Mouse (Mus musculus): ENCODE results near the gene Ccdc70.
"Not testable (repeated sequence)": the region's sequence is repeated elsewhere in the genome, so short reads cannot be mapped to it uniquely, and the experiment has no call there.

The Ccdc70 gene

DNA sequence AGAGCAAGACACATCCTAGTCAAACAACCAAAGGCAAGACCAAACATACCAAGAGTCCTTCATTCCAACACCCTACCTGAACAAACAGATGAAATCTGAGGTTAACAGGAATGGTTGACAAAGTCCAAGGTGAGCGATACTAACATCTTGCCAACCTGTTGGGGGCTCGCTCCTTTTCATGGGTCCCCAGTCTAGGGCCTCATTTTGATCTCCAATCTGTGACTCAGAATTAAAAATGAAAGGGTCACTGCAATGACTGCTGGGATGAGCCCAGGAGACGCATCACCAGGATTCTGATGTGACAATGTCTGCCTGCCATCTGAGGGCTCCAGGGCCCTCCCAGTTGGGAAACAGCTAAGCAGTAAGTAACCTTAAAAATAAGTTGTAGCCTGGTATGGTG, at the start of gene Ccdc70:
Gene Ccdc70 (plus strand): TSS at position 301 of the 400 bp plus-strand sequence.
- no peak for DNase-seq

- not testable (repeated sequence) for DNase-seq
These were observed 38.8 kb upstream of the Ccdc70 start for GRCm38 (mm10) chr8:21930754-21931153.

DNA sequence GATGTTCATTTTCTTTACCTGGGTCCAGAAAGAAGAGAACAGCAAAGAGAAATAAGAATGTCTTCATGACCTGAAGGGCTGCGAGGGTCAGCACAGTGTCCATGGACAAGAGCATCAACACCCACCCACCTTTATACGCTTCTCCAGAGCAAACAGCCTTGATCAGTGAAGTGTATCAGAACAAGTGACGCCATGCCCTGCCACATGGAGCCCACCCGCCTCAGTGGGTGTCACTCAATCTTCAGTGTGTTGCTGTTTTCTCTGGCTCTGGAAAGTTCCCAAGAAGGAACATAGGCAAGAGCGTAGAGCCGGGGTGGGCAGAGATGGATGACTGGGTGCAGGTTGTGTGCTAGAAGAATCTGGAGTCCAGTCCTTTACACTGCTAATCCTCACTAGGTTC, 37.0 kb upstream of the Ccdc70 start, which contains the start of gene Defb15:
Gene Defb15 (minus strand): TSS at position 101 of the 400 bp plus-strand sequence.
- DNase-seq, result no peak

- DNase-seq, result not testable (repeated sequence)
These were observed 31.5 kb upstream of the Ccdc70 start, which contains the start of gene Defb35 for GRCm38 (mm10) chr8:21938052-21938451. TSS of gene Defb35 (plus strand) at chr8:21938352.

GRCm38 (mm10) chr8:21946462-21946861, 23.1 kb upstream of the Ccdc70 start, which contains the start of gene Defb13:
TSS of gene Defb13 (plus strand) at chr8:21946762.
- no peak for DNase-seq

DNA sequence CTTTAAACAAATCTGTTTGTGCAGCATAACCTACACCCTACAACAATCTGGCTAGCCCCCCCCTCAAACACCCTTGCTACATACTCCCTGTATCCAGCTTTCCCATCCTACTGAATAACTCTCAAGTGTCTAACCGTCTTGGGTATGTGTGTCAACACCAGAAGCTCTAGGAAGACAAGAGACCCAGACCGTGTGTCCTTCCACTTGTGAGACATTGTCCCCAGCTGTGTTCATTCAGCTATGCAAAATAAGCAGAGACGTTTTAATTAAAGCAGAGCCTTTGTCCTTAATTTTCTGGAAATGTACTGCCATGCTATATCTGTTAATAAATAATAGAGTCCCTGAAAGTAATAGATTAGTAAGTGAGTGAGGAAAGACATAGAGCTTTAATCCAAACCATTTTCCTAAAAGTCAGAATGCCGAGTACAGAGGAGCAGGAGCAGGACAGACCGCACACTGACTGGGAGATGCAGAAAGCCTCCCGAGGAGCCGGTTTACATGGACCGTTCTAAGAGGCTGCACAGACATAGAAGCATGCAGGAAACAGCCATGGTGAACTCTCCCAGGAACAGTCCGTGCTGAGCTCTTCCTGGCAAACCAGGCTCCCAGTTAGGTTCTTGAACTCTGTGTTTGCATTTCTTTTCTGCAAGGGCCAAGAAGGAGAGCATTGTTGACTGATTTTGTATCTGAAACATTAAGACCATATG, 22.1 kb upstream of the Ccdc70 start:
- DNase-seq, result no peak

DNA sequence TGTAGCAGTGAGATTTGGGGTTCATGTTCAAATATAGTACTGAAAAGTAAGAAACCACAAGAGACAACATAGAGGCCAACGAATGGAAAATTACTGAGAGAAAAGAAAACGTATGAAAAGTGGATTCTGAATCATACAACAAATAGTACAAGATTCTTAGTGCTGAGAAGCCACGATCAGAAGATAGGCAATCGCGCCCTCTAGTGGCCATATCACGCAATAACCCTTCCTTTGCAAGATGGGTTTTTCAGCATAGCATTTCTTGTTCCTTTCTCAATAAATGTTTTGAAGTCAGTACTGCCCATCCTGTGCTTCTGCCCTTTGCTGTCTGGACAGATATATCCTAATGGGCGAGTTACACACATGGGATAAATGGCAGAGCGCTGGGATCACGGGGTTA, 14.3 kb upstream of the Ccdc70 start:
- DNase-seq, result peak; percentile 52

- no peak for DNase-seq
These were observed 13.2 kb upstream of the Ccdc70 start for GRCm38 (mm10) chr8:21956336-21956735.

- DNase-seq, result no peak
These were observed 11.2 kb upstream of the Ccdc70 start, which contains the start of gene Fam90a1a for GRCm38 (mm10) chr8:21958414-21958813. TSS of gene Fam90a1a (plus strand) at chr8:21958714.

DNA sequence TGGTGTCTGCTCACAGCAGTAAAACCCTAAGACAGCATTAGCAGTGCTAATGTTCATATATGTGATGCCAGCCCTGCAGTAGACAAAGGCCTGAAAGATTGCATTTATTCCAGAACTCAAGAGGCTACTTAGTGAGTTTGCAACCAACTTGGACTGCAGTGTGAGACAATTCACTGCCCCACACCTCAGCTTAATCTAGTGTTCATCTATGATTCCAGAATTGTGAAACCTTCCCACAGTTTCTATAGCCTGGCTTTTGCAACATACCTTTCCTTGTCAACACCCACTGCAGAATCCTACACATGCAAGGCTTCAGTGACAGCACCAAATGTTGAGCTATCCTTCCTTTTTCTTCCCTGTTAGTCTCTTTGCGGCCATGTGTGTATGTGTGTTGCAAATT, 2.9 kb upstream of the Ccdc70 start:
- no peak for DNase-seq

DNA sequence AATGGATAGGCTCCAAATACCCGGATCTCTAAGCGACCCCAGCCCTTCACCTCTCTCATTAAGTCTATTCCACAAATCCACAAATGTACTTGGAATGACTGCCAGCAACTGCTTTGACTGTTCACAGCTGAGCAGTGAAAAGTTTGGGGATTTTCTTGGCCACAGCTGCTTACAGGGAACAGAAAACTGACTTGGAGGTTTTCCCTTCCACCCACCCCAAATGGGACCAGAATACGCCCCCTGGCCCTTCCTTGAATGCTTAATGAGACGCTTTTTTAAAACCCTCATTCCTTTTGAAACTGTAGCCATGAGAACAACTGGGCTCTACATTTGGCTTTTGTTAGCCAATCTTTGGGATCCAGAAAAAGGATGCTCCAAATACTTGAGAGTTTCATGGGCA, 8.6 kb downstream of the Ccdc70 start:
- DNase-seq, result no peak

DNA sequence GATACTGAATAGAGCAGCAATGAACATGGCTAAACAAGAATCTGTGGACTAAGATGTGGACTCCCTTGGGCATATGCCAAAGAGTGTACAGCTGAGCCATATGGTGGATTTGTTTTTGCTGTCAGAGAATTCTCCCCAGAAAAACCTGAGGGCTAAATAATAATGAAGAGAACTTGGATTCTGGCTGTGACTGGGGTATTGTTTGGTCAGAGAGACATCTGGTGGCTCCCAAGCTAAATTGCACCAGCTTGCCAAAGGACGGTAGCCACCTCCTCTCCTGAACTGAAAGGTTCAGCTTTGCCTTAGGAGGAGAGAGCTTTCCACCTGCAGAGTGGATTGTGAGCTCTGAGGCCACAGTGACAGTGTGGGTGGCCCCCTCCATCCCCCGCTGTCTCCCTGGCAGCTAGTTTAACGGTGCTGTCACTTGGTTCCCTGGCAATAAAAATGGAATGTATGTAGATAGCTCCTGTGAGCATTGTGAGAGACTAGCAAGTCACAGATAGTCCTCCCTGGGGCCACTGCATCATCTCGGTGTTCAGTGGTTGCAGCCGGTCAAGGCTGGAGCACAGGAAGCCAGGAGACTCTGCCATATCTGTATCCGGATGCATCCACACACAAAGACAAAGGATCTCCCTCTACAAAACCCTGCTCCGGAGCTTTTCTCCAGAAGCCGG, 12.2 kb downstream of the Ccdc70 start:
- DNase-seq, result no peak

DNA sequence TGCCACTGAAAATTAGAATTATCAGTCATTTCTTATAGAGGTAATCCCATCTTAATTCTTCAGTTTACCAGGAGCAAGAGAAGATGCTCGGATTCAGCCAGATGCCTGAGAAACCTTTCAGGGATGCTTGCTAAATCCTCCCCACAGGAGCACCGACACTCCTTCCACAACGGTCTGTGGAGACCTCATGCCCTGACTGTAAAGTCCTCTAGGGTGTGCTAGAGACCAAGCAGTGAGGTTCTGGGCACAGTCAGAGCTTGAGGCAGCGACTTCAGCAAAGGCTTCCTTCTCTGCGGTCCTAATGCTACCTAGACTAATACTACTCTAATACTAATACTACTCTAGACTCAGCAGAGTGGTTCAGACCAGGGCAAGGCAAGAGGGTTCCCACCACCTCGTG, 22.6 kb downstream of the Ccdc70 start:
- peak; percentile 17 for DNase-seq

- no peak for DNase-seq
These were observed 25.6 kb downstream of the Ccdc70 start for GRCm38 (mm10) chr8:21995181-21995580.

DNA sequence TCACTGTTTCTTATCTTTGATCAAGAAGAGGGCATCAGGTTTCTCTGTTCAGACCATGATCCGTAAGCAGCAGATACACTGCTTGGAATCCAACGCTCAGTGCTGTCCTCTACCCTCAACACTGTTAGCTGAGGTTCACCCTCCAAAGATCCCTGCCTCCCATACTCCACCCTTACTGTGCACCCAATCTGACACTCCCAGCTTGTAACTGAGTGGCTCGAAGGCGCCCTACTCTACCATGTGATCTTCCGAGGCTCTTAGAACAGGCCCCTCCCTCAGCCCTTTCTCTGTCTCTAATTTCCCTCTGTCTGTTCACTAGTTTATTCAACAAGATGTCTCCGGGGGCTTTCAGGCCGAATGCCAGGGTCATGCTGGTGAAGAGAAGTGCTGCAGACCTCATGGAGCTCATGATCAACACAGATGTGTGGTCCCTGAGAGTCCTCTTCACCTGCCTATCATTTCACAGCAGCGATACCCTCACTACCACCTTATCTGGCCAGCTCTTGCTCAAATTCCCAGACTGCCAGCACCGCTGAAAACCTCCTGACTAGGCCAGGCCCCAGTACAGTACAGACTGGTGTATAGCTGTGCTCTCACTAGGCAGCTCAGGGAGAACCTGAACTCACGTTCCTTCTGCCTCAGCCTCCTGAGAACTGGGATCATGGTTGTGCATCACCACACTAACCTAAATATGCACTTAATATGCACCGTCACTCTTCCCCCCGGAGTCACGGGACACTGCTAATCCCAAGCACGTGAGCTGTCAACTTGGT, 35.4 kb downstream of the Ccdc70 start:
- no peak for DNase-seq

DNA sequence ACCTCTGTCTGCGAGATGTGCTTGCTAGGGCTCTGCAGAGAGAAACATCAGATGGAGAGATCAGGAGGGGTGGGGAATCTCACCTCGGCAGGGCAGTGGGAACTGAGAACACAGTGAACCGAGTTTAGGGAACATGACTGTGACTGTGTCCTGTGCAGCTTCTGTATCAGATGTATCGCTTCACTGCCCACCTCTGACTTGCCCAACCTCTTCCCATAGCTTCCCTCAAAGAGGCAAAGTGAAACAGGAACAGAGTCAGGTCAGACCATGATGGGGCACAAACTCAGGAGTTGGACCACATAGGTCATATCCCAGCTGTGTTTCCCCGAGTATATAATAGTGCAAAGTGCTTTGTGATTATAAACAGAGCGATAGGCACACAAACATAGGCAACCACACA, 36.8 kb downstream of the Ccdc70 start:
- DNase-seq, result no peak

DNA sequence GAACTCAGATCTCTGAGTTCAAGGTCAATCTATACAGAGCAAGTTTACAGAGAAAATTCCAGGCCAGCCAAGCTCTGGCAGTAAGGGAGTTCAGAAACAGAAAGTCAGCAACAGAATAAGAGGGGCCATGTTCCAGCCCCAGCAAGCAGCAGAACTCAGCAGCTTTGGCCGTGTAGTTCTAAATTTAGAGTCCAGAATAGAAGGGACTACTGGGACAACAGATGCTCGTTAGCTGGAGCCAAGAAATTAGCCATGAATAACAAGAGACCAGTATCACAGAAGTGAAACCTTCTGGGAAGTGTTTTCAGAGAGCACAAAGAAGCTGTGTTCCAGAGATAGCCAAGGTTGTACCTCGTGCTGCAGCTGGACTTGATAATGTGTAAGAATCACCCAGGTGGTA, 39.8 kb downstream of the Ccdc70 start:
- no peak for DNase-seq

DNA sequence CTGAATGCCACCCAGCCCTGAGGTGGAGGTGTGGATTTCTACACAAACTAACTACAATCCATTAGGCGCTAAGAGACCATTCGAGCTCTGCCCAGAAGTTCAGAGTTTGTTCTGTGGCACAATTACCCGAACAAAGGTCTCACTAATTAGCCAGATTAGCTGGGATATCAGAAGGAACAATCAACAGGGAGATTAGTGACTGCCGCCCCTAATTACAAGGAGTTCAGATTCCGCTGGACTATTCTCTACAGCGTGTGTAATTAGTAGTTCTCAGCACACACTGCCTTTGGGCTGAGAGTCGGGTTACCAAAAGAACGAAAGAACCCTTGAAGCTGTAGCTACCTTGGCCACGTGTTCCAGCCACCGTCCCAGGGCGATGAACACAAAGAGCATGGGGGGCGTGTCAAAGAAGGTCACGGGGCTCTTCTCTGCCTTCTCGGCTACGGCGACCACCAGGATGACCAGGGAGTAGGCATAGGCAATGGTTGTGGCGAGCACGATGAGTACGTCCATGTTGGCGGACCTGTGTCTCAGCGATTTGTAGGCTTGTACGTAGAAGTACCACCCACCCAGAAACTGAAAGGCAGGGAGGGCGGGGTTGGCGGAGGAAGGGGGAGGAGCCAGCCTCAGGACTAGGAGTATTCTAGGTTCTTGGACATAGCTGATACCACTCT, 43.6 kb downstream of the Ccdc70 start:
- no peak for DNase-seq

- DNase-seq, result no peak
These were observed 48.2 kb downstream of the Ccdc70 start for GRCm38 (mm10) chr8:22017731-22018130.

DNA sequence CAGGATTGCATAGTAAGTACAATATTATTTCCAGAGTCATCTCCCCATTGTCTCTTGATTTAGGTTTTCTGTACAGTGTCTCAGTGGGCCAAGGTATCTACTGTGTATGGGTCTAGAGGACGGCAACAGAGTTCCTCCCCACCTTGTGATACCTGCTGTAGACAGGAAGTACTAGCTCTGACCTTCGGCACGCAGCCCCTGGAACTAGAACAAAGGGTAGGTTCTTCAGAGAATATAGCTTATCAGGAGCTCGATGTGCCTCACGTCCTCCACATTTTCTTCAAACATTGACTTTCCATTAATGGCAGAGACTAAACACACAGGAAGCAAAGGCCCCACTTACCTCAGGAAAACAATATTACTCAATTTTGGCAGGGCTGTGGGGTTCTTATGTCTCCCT, 49.9 kb downstream of the Ccdc70 start:
- DNase-seq, result no peak

DNA sequence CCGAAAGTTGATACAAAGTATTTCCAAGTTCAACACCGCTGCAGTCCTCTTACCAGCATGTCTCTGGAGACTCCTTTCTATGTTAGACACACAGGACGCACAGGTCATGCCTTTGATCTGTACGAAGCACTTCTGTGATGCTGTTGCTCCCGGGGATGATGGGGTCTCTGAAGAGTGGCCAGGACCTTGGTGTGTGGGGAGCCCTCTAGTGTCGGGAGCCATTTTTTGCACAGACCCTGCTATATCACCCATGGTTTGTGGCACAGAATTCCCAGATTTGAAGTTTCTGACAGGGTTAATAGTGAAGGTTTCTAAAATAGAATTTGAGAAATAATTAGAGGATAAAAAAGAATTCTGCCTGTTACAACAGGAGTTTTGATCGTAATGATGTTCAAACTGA, 52.7 kb downstream of the Ccdc70 start:
- DNase-seq, result no peak

All from thymus, postnatal 4 days (tissue).